Mouse (Mus musculus) forebrain, embryonic 13.5 days (tissue): Measurements from ENCODE around the gene Ccdc177. TPM values are rescaled to one million over a fixed set of nuclear protein-coding genes. Genes with fewer than 3 reads are reported as not detected.
A peak's percentile ranks its signal among the peaks of the same experiment; 100 is the strongest.

Experiments used
- ATAC-seq: fragments of 200-750 bp; cut with Nextera tagmentation; 2 replicates; pipeline ENCODE4 v1.8.0; 2017
- H3K27ac ChIP-seq: fragments of 300-500 bp; sonication (generic); 2 replicates; pipeline ENCODE4 v1.5.1; 2015; ENCODE audit warnings: inconsistent platforms, mild to moderate bottlenecking, moderate library complexity
- H3K27me3 ChIP-seq: fragments of 300-500 bp; sonication (generic); 2 replicates; pipeline ENCODE4 v1.6.1; 2015; ENCODE audit warnings: mild to moderate bottlenecking, inconsistent platforms
- H3K36me3 ChIP-seq: fragments of 300-500 bp; sonication (generic); 2 replicates; pipeline ENCODE4 v1.6.1; 2015; ENCODE audit warnings: mild to moderate bottlenecking, inconsistent platforms; ENCODE audit not compliant: poor library complexity, severe bottlenecking
- H3K4me1 ChIP-seq: fragments of 300-500 bp; sonication (generic); 2 replicates; pipeline ENCODE4 v1.6.1; 2015; ENCODE audit warnings: inconsistent platforms
- H3K4me2 ChIP-seq: fragments of 300-500 bp; sonication (generic); 2 replicates; pipeline ENCODE4 v1.6.1; 2015; ENCODE audit warnings: inconsistent platforms, mild to moderate bottlenecking, moderate library complexity
- H3K4me3 ChIP-seq: fragments of 300-500 bp; sonication (generic); 2 replicates; pipeline ENCODE4 v1.5.1; 2015; ENCODE audit warnings: mild to moderate bottlenecking, inconsistent platforms
- H3K9ac ChIP-seq: fragments of 300-500 bp; sonication (generic); 2 replicates; pipeline ENCODE4 v1.6.1; 2015; ENCODE audit warnings: mild to moderate bottlenecking, inconsistent platforms
- H3K9me3 ChIP-seq: fragments of 300-500 bp; sonication (generic); replicated peaks from 2 replicates; pipeline ENCODE4 v1.6.1; 2016; ENCODE audit warnings: inconsistent platforms
- WGBS: fragments of 180-500 bp; shearing (Covaris S2); methylation state at CpG from one replicate; pipeline ENCODE4 v1.1.7; 2015; 5-methylcytosine and 5-hydroxymethylcytosine counted together
- polyA plus RNA-seq: library from polyadenylated mRNA; unstranded; fragments of >200 nt; fragmentation: Nextera tagmentation; extraction: Ambion mirVana; gene quantifications from 2 replicates; pipeline ENCODE4 v1.2.1, GENCODE M21; 2015

Ccdc177 gene
- 4.6 and 4.7 TPM in 2 replicates for polyA plus RNA-seq

DNA sequence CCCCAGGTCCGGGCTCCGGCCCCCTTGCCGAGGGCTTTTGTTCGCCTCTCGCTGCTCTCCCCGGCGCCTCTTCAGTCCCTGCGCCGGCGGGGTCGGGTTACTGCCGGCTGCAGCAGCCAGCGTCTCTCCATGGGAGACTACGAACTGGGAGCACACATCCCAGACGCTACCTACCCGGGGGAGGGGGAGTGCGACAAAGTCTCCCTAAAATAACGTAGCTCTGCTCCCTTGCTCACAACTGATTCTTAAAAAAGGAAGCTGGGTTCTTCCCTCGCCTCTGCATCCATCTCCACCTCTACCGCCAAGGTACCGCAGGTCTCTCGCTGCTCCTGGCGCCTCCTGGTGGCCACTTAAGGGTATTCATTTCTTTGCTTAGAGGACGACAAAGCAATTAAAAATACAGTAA, at the start of gene Ccdc177:
TSS of gene Ccdc177 (minus strand) at position 292 of the 406 bp plus-strand sequence.
- WGBS: under 1% methylated on average over 24 of the region's 24 CpGs
- peaks cover 38% of the 10 kb centered on the region for H3K36me3 ChIP-seq
- peak within 1 kb of the TSS; percentile 70 for H3K4me2 ChIP-seq
- peak within 1 kb of the TSS; percentile 94 for H3K9ac ChIP-seq
- H3K27me3 ChIP-seq: no peaks in the 10 kb centered on the region
- peak; percentile 80 for ATAC-seq
- peak within 1 kb of the TSS; percentile 98 for H3K27ac ChIP-seq
- peaks cover 38% of the 10 kb centered on the region for H3K9me3 ChIP-seq
- peak within 1 kb of the TSS; percentile 71 for H3K4me3 ChIP-seq
- H3K4me1 ChIP-seq: peaks cover 16% of the 10 kb centered on the region

DNA sequence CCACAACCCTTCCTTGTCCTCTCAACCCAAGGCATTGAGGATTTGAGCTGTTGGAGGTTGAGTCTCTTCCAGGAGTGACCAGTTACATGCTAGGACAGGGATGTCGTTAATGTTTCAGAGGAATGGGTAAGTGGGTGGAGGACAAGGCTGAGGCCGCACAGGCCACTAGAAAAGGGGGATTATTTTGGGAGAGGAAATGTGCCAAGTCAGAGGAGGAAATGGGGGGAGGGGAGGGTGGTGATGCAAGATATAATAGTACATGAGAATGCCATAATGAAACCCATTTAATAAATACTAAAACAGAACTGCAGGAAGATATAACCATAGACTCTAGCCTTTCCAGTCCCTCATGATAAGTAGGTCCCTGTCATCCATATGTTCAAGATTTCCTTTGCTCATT, 49.5 kb upstream of the Ccdc177 start:
- Histone ChIP-seq H3K9ac (no peak overlapping the region), H3K27me3 (no peaks in the 10 kb centered on the region), H3K9me3 (no peaks in the 10 kb centered on the region), H3K27ac (no peak overlapping the region), H3K4me3 (no peak overlapping the region), H3K36me3 (no peaks in the 10 kb centered on the region), H3K4me2 (no peak overlapping the region), H3K4me1 (peaks cover 20% of the 10 kb centered on the region)
- 71% methylated on average over 2 of the region's 2 CpGs for WGBS
- no peak for ATAC-seq

- Histone ChIP-seq H3K4me3 (no peak overlapping the region), H3K27ac (no peak overlapping the region), H3K9ac (no peak overlapping the region), H3K36me3 (no peaks in the 10 kb centered on the region), H3K9me3 (no peaks in the 10 kb centered on the region), H3K4me1 (peaks cover 31% of the 10 kb centered on the region), H3K27me3 (no peaks in the 10 kb centered on the region), H3K4me2 (no peak overlapping the region)
- WGBS: 22% methylated on average over 2 of the region's 2 CpGs
- ATAC-seq: no peak
These were observed 47.1 kb upstream of the Ccdc177 start for GRCm38 (mm10) chr12:80807451-80808085.

GRCm38 (mm10) chr12:80804861-80805428, 44.5 kb upstream of the Ccdc177 start:
- WGBS: 92% methylated on average over 6 of the region's 6 CpGs
- ATAC-seq: no peak

GRCm38 (mm10) chr12:80803924-80804323, 43.4 kb upstream of the Ccdc177 start:
- ATAC-seq: no peak
- no peaks in the 10 kb centered on the region for H3K27me3 ChIP-seq
- H3K9ac ChIP-seq: no peak overlapping the region
- H3K9me3 ChIP-seq: no peaks in the 10 kb centered on the region
- no peak overlapping the region for H3K4me3 ChIP-seq
- peak overlapping the region; percentile 58 for H3K27ac ChIP-seq
- 54% methylated on average over 3 of the region's 3 CpGs for WGBS
- peaks cover 18% of the 10 kb centered on the region for H3K4me1 ChIP-seq
- H3K36me3 ChIP-seq: no peaks in the 10 kb centered on the region
- no peak overlapping the region for H3K4me2 ChIP-seq

More at GRCm38 (mm10) chr12:80804861-80805428, 44.5 kb upstream of the Ccdc177 start:
- Histone ChIP-seq H3K9me3 (no peaks in the 10 kb centered on the region), H3K4me2 (no peak overlapping the region), H3K27ac (no peak overlapping the region), H3K4me1 (peaks cover 21% of the 10 kb centered on the region), H3K27me3 (no peaks in the 10 kb centered on the region), H3K36me3 (no peaks in the 10 kb centered on the region), H3K9ac (no peak overlapping the region), H3K4me3 (no peak overlapping the region)

GRCm38 (mm10) chr12:80801443-80801842, 41.0 kb upstream of the Ccdc177 start:
- WGBS: 98% methylated on average over 1 of the region's 1 CpGs
- Histone ChIP-seq H3K27me3 (no peaks in the 10 kb centered on the region), H3K9ac (no peak overlapping the region), H3K4me1 (peaks cover 19% of the 10 kb centered on the region), H3K27ac (no peak overlapping the region), H3K36me3 (no peaks in the 10 kb centered on the region), H3K9me3 (no peaks in the 10 kb centered on the region), H3K4me2 (no peak overlapping the region), H3K4me3 (no peak overlapping the region)
- ATAC-seq: no peak

GRCm38 (mm10) chr12:80800156-80800555, 39.7 kb upstream of the Ccdc177 start:
- Histone ChIP-seq H3K27me3 (no peaks in the 10 kb centered on the region), H3K36me3 (no peaks in the 10 kb centered on the region), H3K4me2 (no peak overlapping the region), H3K4me1 (peaks cover 22% of the 10 kb centered on the region), H3K9ac (no peak overlapping the region), H3K27ac (no peak overlapping the region), H3K4me3 (no peak overlapping the region), H3K9me3 (no peaks in the 10 kb centered on the region)
- WGBS: 98% methylated on average over 3 of the region's 3 CpGs
- no peak for ATAC-seq

GRCm38 (mm10) chr12:80798271-80798670, 37.8 kb upstream of the Ccdc177 start:
- no peaks in the 10 kb centered on the region for H3K36me3 ChIP-seq
- H3K9me3 ChIP-seq: no peaks in the 10 kb centered on the region
- no peak overlapping the region for H3K9ac ChIP-seq
- H3K27me3 ChIP-seq: no peaks in the 10 kb centered on the region
- ATAC-seq: no peak
- H3K4me1 ChIP-seq: peaks cover 18% of the 10 kb centered on the region
- no peak overlapping the region for H3K4me3 ChIP-seq
- peak overlapping the region; percentile 36 for H3K27ac ChIP-seq
- H3K4me2 ChIP-seq: no peak overlapping the region

DNA sequence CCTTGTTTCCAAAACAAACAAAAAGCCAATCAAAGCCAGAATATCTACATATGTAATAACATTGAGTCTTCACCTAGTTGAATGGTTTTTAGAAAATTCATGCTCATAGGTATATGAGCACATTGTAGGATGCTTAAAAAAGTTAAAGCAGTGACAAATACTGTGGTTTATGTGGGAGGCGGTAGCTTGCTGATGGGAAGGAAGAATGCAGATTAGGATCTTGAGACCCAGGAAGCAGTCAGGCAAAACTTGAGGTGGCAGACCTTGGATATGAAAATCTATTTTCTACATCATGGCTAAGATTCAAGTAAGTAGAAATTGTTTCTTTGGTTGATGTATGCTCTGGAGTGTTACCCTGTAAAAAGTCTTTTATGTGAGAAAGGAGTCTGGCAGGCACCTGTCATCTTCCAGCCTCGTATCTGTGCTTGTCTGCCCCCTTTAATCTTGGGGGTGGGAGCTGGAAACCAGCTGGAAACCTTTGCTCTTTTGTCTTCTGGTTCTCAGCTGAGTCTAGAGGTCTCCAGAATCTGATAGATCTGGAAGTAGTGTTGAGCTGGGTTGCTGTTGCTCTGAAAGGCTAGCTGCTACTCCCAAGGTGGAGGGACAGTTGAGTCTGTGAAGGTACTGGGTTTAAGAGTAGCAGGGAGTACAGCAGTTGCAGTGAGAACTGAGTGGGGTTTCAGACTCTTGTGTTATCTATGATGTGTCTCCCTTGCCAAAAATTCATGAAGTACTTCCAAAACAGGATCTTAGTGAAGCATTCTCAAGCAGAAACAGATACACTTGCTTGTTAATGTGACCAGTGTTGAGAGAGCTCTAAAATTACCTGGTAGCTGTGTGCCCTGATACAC, 34.7 kb upstream of the Ccdc177 start:
- 61% methylated on average over 2 of the region's 2 CpGs for WGBS
- Histone ChIP-seq H3K9me3 (no peaks in the 10 kb centered on the region), H3K4me2 (no peak overlapping the region), H3K4me3 (no peak overlapping the region), H3K36me3 (no peaks in the 10 kb centered on the region), H3K27me3 (no peaks in the 10 kb centered on the region), H3K4me1 (peaks cover 34% of the 10 kb centered on the region), H3K9ac (no peak overlapping the region), H3K27ac (no peak overlapping the region)
- no peak for ATAC-seq

GRCm38 (mm10) chr12:80794522-80794921, 34.0 kb upstream of the Ccdc177 start:
- no peaks in the 10 kb centered on the region for H3K27me3 ChIP-seq
- no peaks in the 10 kb centered on the region for H3K9me3 ChIP-seq
- H3K27ac ChIP-seq: no peak overlapping the region
- ATAC-seq: no peak
- no peaks in the 10 kb centered on the region for H3K36me3 ChIP-seq
- peaks cover 39% of the 10 kb centered on the region for H3K4me1 ChIP-seq
- no peak overlapping the region for H3K4me3 ChIP-seq
- no peak overlapping the region for H3K9ac ChIP-seq
- WGBS: 87% methylated on average over 4 of the region's 4 CpGs
- no peak overlapping the region for H3K4me2 ChIP-seq

- H3K27me3 ChIP-seq: no peaks in the 10 kb centered on the region
- peaks cover 38% of the 10 kb centered on the region for H3K4me1 ChIP-seq
- no peak overlapping the region for H3K4me2 ChIP-seq
- no peak overlapping the region for H3K4me3 ChIP-seq
- 82% methylated on average over 1 of the region's 1 CpGs for WGBS
- no peak for ATAC-seq
- H3K36me3 ChIP-seq: no peaks in the 10 kb centered on the region
- no peaks in the 10 kb centered on the region for H3K9me3 ChIP-seq
- no peak overlapping the region for H3K9ac ChIP-seq
- no peak overlapping the region for H3K27ac ChIP-seq
These were observed 33.0 kb upstream of the Ccdc177 start for GRCm38 (mm10) chr12:80793535-80793934.

- no peaks in the 10 kb centered on the region for H3K36me3 ChIP-seq
- H3K27ac ChIP-seq: no peak overlapping the region
- H3K4me3 ChIP-seq: no peak overlapping the region
- H3K4me2 ChIP-seq: no peak overlapping the region
- no peaks in the 10 kb centered on the region for H3K9me3 ChIP-seq
- 87% methylated on average over 5 of the region's 5 CpGs for WGBS
- no peak for ATAC-seq
- peak overlapping the region; percentile 40; the same call in 1 of the 2 replicates for H3K9ac ChIP-seq
- H3K4me1 ChIP-seq: peaks cover 31% of the 10 kb centered on the region
- H3K27me3 ChIP-seq: no peaks in the 10 kb centered on the region
These were observed 32.4 kb upstream of the Ccdc177 start for GRCm38 (mm10) chr12:80792867-80793266.
